ENCODE assay signal across 8 mouse cellular contexts in genomic region chr7:127944614-127945013, GRCm38 (mm10). TPM values are rescaled to one million over a fixed set of nuclear protein-coding genes. Genes with fewer than 3 reads are reported as not detected.
DNase-seq lines count a peak whose midpoint lies in the region; ATAC-seq and TF ChIP-seq lines count a peak whose summit lies in the region.

No protein-coding gene starts in this region.

- 9% methylated on average over 23 of the region's 23 CpGs for WGBS in lung, embryonic 14.5 days
- WGBS in heart, embryonic 16.5 days = 5% methylated on average over 23 of the region's 23 CpGs

- no peak overlapping the region for H3K27ac ChIP-seq in lung, embryonic 14.5 days (ENCODE audit: low read depth)
- H3K27ac ChIP-seq in heart, embryonic 16.5 days (ENCODE audit: low read length) = no peak overlapping the region

- H3K9me3 ChIP-seq in lung, embryonic 14.5 days (ENCODE audit: low read depth, low read length) = no peaks in the 10 kb centered on the region
- no peaks in the 10 kb centered on the region for H3K9me3 ChIP-seq in heart, embryonic 16.5 days (replicated peaks; ENCODE audit: control insufficient read depth, low read length)

- peak overlapping the region; percentile 17; the same call in 1 of the 2 replicates for H3K4me3 ChIP-seq in lung, embryonic 14.5 days (ENCODE audit: low read depth, low read length)
- peak overlapping the region; percentile 12 for H3K4me3 ChIP-seq in heart, embryonic 16.5 days (ENCODE audit: low read length)

- H3K4me1 ChIP-seq in lung, embryonic 14.5 days (ENCODE audit: insufficient read depth) = no peaks in the 10 kb centered on the region
- no peaks in the 10 kb centered on the region for H3K4me1 ChIP-seq in heart, embryonic 16.5 days (ENCODE audit: control insufficient read depth, insufficient read depth, low read length)

- no peak for TF ChIP-seq CTCF in lung, embryonic 14.5 days (IDR thresholded peaks at IDR 0.05; ENCODE audit: low read depth)

- peak; percentile 63 for DNase-seq in lung, embryonic 14.5 days
- no peak for DNase-seq in lung, adult 18-20 months
- peak; percentile 49 for DNase-seq in embryo, embryonic 11 days
- DNase-seq in neural tube, embryonic 10.5 days (ENCODE audit: extremely low spot score, low spot score) = peak; percentile 17
- DNase-seq in layer of hippocampus, postnatal 14 days (ENCODE audit: low spot score in 2 of 2) = no peak
- DNase-seq in urinary bladder, adult 2 months (ENCODE audit: low spot score) = no peak
- DNase-seq in spleen, postnatal 14 days (ENCODE audit: low spot score in 2 of 2) = no peak

- H3K27me3 ChIP-seq in lung, embryonic 14.5 days (ENCODE audit: insufficient read depth, low read length) = peaks cover 25% of the 10 kb centered on the region
- H3K27me3 ChIP-seq in heart, embryonic 16.5 days (ENCODE audit: control insufficient read depth, insufficient read depth, low read length) = peaks cover 15% of the 10 kb centered on the region

- H3K36me3 ChIP-seq in lung, embryonic 14.5 days (ENCODE audit: insufficient read depth) = no peaks in the 10 kb centered on the region
- H3K36me3 ChIP-seq in heart, embryonic 16.5 days (ENCODE audit: control insufficient read depth, insufficient read depth) = no peaks in the 10 kb centered on the region

- peak overlapping the region; percentile 53 for H3K4me2 ChIP-seq in lung, embryonic 14.5 days
- peak overlapping the region; percentile 42 for H3K4me2 ChIP-seq in heart, embryonic 16.5 days (ENCODE audit: low read depth, low read length)

- ATAC-seq in lung, embryonic 14.5 days (ENCODE audit: insufficient read depth) = peak; percentile 75
- peak; percentile 73 for ATAC-seq in heart, embryonic 16.5 days (replicated peaks; ENCODE audit: extremely low read depth, insufficient read depth, low FRiP score)

- H3K9ac ChIP-seq in lung, embryonic 14.5 days = no peak overlapping the region; the same call in 1 of the 2 replicates
- peak overlapping the region; percentile 35 for H3K9ac ChIP-seq in heart, embryonic 16.5 days (ENCODE audit: low read length)

RNA-seq across cellular contexts. Expression of gene Prss36, which starts 1.9 kb away (rescaled TPM):
- polyA plus RNA-seq in lung, embryonic 14.5 days (2014; fragmentation: Nextera tagmentation; extraction: Ambion mirVana) = 9.2 and 9.7 TPM in 2 replicates
- polyA plus RNA-seq in heart, embryonic 16.5 days (2015; fragmentation: Nextera tagmentation; extraction: Ambion mirVana) = 8.8 and 9.6 TPM in 2 replicates
- total RNA-seq in layer of hippocampus, postnatal 14 days (2021) = 10 to 100 TPM; 12.2 to 12.4 TPM
- 10.2 and 13.5 TPM in 2 replicates for polyA plus RNA-seq in urinary bladder, adult 2 months (2012; rRNA removed)

RNA-seq across cellular contexts. Expression of gene Prss8, which starts 14.7 kb away (rescaled TPM):
- 48.8 and 51.7 TPM in 2 replicates for polyA plus RNA-seq in lung, embryonic 14.5 days (2014; fragmentation: Nextera tagmentation; extraction: Ambion mirVana)
- 1.6 and 8.3 TPM in 2 replicates for polyA plus RNA-seq in heart, embryonic 16.5 days (2015; fragmentation: Nextera tagmentation; extraction: Ambion mirVana)
- under 1 TPM in 1 of 2 experiments, not detected in 1; 0.60 TPM for total RNA-seq in layer of hippocampus, postnatal 14 days (2021)
- polyA plus RNA-seq in urinary bladder, adult 2 months (2012; rRNA removed) = 54.6 and 66.0 TPM in 2 replicates

RNA-seq across cellular contexts. Expression of gene Fus, which starts 22.6 kb away (rescaled TPM):
- polyA plus RNA-seq in lung, embryonic 14.5 days (2014; fragmentation: Nextera tagmentation; extraction: Ambion mirVana) = 54.6 and 57.9 TPM in 2 replicates
- polyA plus RNA-seq in heart, embryonic 16.5 days (2015; fragmentation: Nextera tagmentation; extraction: Ambion mirVana) = 249 and 255 TPM in 2 replicates
- total RNA-seq in layer of hippocampus, postnatal 14 days (2021) = 100 to 1,000 TPM; 328 to 375 TPM
- polyA plus RNA-seq in urinary bladder, adult 2 months (2012; rRNA removed) = 388 and 390 TPM in 2 replicates

RNA-seq across cellular contexts. Expression of gene Kat8, which starts 32.3 kb away (rescaled TPM):
- 39.5 and 42.8 TPM in 2 replicates for polyA plus RNA-seq in lung, embryonic 14.5 days (2014; fragmentation: Nextera tagmentation; extraction: Ambion mirVana)
- polyA plus RNA-seq in heart, embryonic 16.5 days (2015; fragmentation: Nextera tagmentation; extraction: Ambion mirVana) = 26.1 and 30.4 TPM in 2 replicates
- total RNA-seq in layer of hippocampus, postnatal 14 days (2021) = 10 to 100 TPM; 24.0 to 30.0 TPM
- 27.2 and 31.9 TPM in 2 replicates for polyA plus RNA-seq in urinary bladder, adult 2 months (2012; rRNA removed)

RNA-seq across cellular contexts. Expression of gene Bckdk, which starts 40.7 kb away (rescaled TPM):
- polyA plus RNA-seq in lung, embryonic 14.5 days (2014; fragmentation: Nextera tagmentation; extraction: Ambion mirVana) = 152 and 169 TPM in 2 replicates
- 141 and 149 TPM in 2 replicates for polyA plus RNA-seq in heart, embryonic 16.5 days (2015; fragmentation: Nextera tagmentation; extraction: Ambion mirVana)
- 10 to 100 TPM; 38.5 to 48.9 TPM for total RNA-seq in layer of hippocampus, postnatal 14 days (2021)
- 71.8 and 76.9 TPM in 2 replicates for polyA plus RNA-seq in urinary bladder, adult 2 months (2012; rRNA removed)

Comparison
In these comparisons a context has a peak if more than half of its experiments do, and no peak if none do; other contexts are left out.
1. DNase-seq: peak in lung, embryonic 14.5 days (single experiment), embryo, embryonic 11 days (single experiment) and neural tube, embryonic 10.5 days (single experiment); none in lung, adult 18-20 months (0 of 2), layer of hippocampus, postnatal 14 days (0 of 2), urinary bladder, adult 2 months (single experiment) and spleen, postnatal 14 days (0 of 2).